Mouse (Mus musculus) cortical plate, adult 2 months (tissue): ENCODE data around the gene Bcor.

Experiments used
- CTCF ChIP-seq: fragments of 200-500 bp; IDR thresholded peaks from 2 replicates; pipeline ENCODE4 v1.5.1; 2011; ENCODE audit warnings: mild to moderate bottlenecking, control low read depth, low read length; ENCODE audit not compliant: insufficient read depth; ENCODE audit errors: extremely low read depth
- POLR2A ChIP-seq: fragments of 200-500 bp; IDR thresholded peaks from 2 replicates; pipeline ENCODE4 v1.6.1; 2011; ENCODE audit warnings: mild to moderate bottlenecking, low read length, control low read depth; ENCODE audit not compliant: insufficient read depth; ENCODE audit errors: extremely low read depth

- TF ChIP-seq CTCF, result no peak
- TF ChIP-seq POLR2A, result no peak
These were observed 6.7 kb downstream of the Bcor start for GRCm38 (mm10) chrX:12153141-12154095.
